Mouse (Mus musculus): Measurements from ENCODE around the gene 9130023H24Rik. TPM values are rescaled to one million over a fixed set of nuclear protein-coding genes. Genes with fewer than 3 reads are reported as not detected.

9130023H24Rik gene
- polyA plus RNA-seq, 1 experiment from 2014 or later: 2.2 TPM

GRCm38 (mm10) chr7:128219952-128220351 is 17.9 kb downstream of the 9130023H24Rik start:
- H3K9ac ChIP-seq (replicated peaks): no peak overlapping the region
- no peak overlapping the region for H3K27ac ChIP-seq (ENCODE audit: low read depth)
- 49% methylated on average over 4 of the region's 4 CpGs for WGBS (ENCODE audit: insufficient replicate concordance)
- H3K4me2 ChIP-seq (ENCODE audit: low read depth, low read length): no peak overlapping the region
- ATAC-seq (no peak), DNase-seq (no peak)
- H3K9me3 ChIP-seq (ENCODE audit: low read length): no peaks in the 10 kb centered on the region
- TF ChIP-seq CTCF (IDR thresholded peaks at IDR 0.05; ENCODE audit: low read depth) (no peak), EP300 (IDR thresholded peaks at IDR 0.05; ENCODE audit: low read depth) (no peak)
- H3K4me1 ChIP-seq (ENCODE audit: insufficient read depth): no peaks in the 10 kb centered on the region
- no peak overlapping the region for H3K4me3 ChIP-seq (ENCODE audit: low read depth, low read length)
- no peaks in the 10 kb centered on the region for H3K27me3 ChIP-seq (ENCODE audit: insufficient read depth, low read length)
- H3K36me3 ChIP-seq (replicated peaks; ENCODE audit: insufficient read depth, low read length): no peaks in the 10 kb centered on the region

GRCm38 (mm10) chr7:128209826-128210225 is 28.0 kb downstream of the 9130023H24Rik start:
- TF ChIP-seq CTCF (IDR thresholded peaks at IDR 0.05; ENCODE audit: low read depth): no peak
- TF ChIP-seq EP300 (IDR thresholded peaks at IDR 0.05; ENCODE audit: low read depth): no peak
- no peak overlapping the region for H3K9ac ChIP-seq (replicated peaks)
- H3K27ac ChIP-seq (ENCODE audit: low read depth): no peak overlapping the region
- no peak for ATAC-seq
- 52% methylated on average over 3 of the region's 3 CpGs for WGBS (ENCODE audit: insufficient replicate concordance)
- H3K36me3 ChIP-seq (replicated peaks; ENCODE audit: insufficient read depth, low read length): no peaks in the 10 kb centered on the region
- H3K27me3 ChIP-seq (ENCODE audit: insufficient read depth, low read length): no peaks in the 10 kb centered on the region
- H3K4me2 ChIP-seq (ENCODE audit: low read depth, low read length): no peak overlapping the region
- no peaks in the 10 kb centered on the region for H3K9me3 ChIP-seq (ENCODE audit: low read length)
- no peak overlapping the region for H3K4me3 ChIP-seq (ENCODE audit: low read depth, low read length)
- DNase-seq: no peak
- no peaks in the 10 kb centered on the region for H3K4me1 ChIP-seq (ENCODE audit: insufficient read depth)

GRCm38 (mm10) chr7:128208187-128208586 is 29.6 kb downstream of the 9130023H24Rik start:
- H3K9me3 ChIP-seq (ENCODE audit: low read length): no peaks in the 10 kb centered on the region
- 2% methylated on average over 4 of the region's 4 CpGs for WGBS (ENCODE audit: insufficient replicate concordance)
- no peak overlapping the region for H3K27ac ChIP-seq (ENCODE audit: low read depth)
- peak; percentile 95 for TF ChIP-seq CTCF (IDR thresholded peaks at IDR 0.05; ENCODE audit: low read depth)
- TF ChIP-seq EP300 (IDR thresholded peaks at IDR 0.05; ENCODE audit: low read depth): no peak
- ATAC-seq (peak; percentile 29; the same call in 1 of the 2 replicates), DNase-seq (peak; percentile 66)
- no peaks in the 10 kb centered on the region for H3K36me3 ChIP-seq (replicated peaks; ENCODE audit: insufficient read depth, low read length)
- no peak overlapping the region for H3K4me2 ChIP-seq (ENCODE audit: low read depth, low read length)
- no peaks in the 10 kb centered on the region for H3K4me1 ChIP-seq (ENCODE audit: insufficient read depth)
- no peaks in the 10 kb centered on the region for H3K27me3 ChIP-seq (ENCODE audit: insufficient read depth, low read length)
- no peak overlapping the region for H3K9ac ChIP-seq (replicated peaks)
- no peak overlapping the region for H3K4me3 ChIP-seq (ENCODE audit: low read depth, low read length)

- H3K4me1 ChIP-seq (ENCODE audit: insufficient read depth): no peaks in the 10 kb centered on the region
- H3K36me3 ChIP-seq (replicated peaks; ENCODE audit: insufficient read depth, low read length): no peaks in the 10 kb centered on the region
- no peak for TF ChIP-seq CTCF (IDR thresholded peaks at IDR 0.05; ENCODE audit: low read depth)
- TF ChIP-seq EP300 (IDR thresholded peaks at IDR 0.05; ENCODE audit: low read depth): no peak
- H3K27ac ChIP-seq (ENCODE audit: low read depth): no peak within 1 kb of the TSS
- WGBS (ENCODE audit: insufficient replicate concordance): 78% methylated on average over 6 of the region's 6 CpGs
- ATAC-seq: no peak
- no peaks in the 10 kb centered on the region for H3K27me3 ChIP-seq (ENCODE audit: insufficient read depth, low read length)
- no peak within 1 kb of the TSS for H3K4me3 ChIP-seq (ENCODE audit: low read depth, low read length)
- H3K9me3 ChIP-seq (ENCODE audit: low read length): no peaks in the 10 kb centered on the region
- no peak within 1 kb of the TSS for H3K4me2 ChIP-seq (ENCODE audit: low read depth, low read length)
- DNase-seq: peak; percentile 11
- no peak within 1 kb of the TSS for H3K9ac ChIP-seq (replicated peaks)
These were observed 31.7 kb downstream of the 9130023H24Rik start, which contains the start of gene Cox6a2 for GRCm38 (mm10) chr7:128206152-128206551. Gene Cox6a2 (minus strand): TSS chr7:128206387.

GRCm38 (mm10) chr7:128205695-128206094 is 32.1 kb downstream of the 9130023H24Rik start:
- no peak overlapping the region for H3K9ac ChIP-seq (replicated peaks)
- H3K4me3 ChIP-seq (ENCODE audit: low read depth, low read length): no peak overlapping the region
- DNase-seq (peak; percentile 9), ATAC-seq (no peak)
- H3K9me3 ChIP-seq (ENCODE audit: low read length): no peaks in the 10 kb centered on the region
- no peak overlapping the region for H3K27ac ChIP-seq (ENCODE audit: low read depth)
- H3K4me1 ChIP-seq (ENCODE audit: insufficient read depth): no peaks in the 10 kb centered on the region
- H3K4me2 ChIP-seq (ENCODE audit: low read depth, low read length): no peak overlapping the region
- TF ChIP-seq EP300 (IDR thresholded peaks at IDR 0.05; ENCODE audit: low read depth): no peak
- TF ChIP-seq CTCF (IDR thresholded peaks at IDR 0.05; ENCODE audit: low read depth): no peak
- H3K27me3 ChIP-seq (ENCODE audit: insufficient read depth, low read length): no peaks in the 10 kb centered on the region
- no peaks in the 10 kb centered on the region for H3K36me3 ChIP-seq (replicated peaks; ENCODE audit: insufficient read depth, low read length)
- WGBS (ENCODE audit: insufficient replicate concordance): 76% methylated on average over 18 of the region's 18 CpGs

GRCm38 (mm10) chr7:128204179-128204578 is 33.7 kb downstream of the 9130023H24Rik start:
- Histone ChIP-seq H3K4me1 (ENCODE audit: insufficient read depth) (no peaks in the 10 kb centered on the region), H3K36me3 (replicated peaks; ENCODE audit: insufficient read depth, low read length) (no peaks in the 10 kb centered on the region), H3K9me3 (ENCODE audit: low read length) (no peaks in the 10 kb centered on the region), H3K4me2 (ENCODE audit: low read depth, low read length) (no peak overlapping the region), H3K27ac (ENCODE audit: low read depth) (no peak overlapping the region), H3K9ac (replicated peaks) (no peak overlapping the region), H3K4me3 (ENCODE audit: low read depth, low read length) (no peak overlapping the region), H3K27me3 (ENCODE audit: insufficient read depth, low read length) (no peaks in the 10 kb centered on the region)
- WGBS (ENCODE audit: insufficient replicate concordance): 83% methylated on average over 8 of the region's 8 CpGs
- ATAC-seq: no peak
- TF ChIP-seq EP300 (IDR thresholded peaks at IDR 0.05; ENCODE audit: low read depth) (no peak), CTCF (IDR thresholded peaks at IDR 0.05; ENCODE audit: low read depth) (no peak)
- peak; percentile 6 for DNase-seq

GRCm38 (mm10) chr7:128203071-128203470 is 34.8 kb downstream of the 9130023H24Rik start:
- peak; percentile 6 for DNase-seq
- TF ChIP-seq CTCF (IDR thresholded peaks at IDR 0.05; ENCODE audit: low read depth) (no peak), EP300 (IDR thresholded peaks at IDR 0.05; ENCODE audit: low read depth) (no peak)
- 81% methylated on average over 9 of the region's 9 CpGs for WGBS (ENCODE audit: insufficient replicate concordance)
- H3K4me3 ChIP-seq (ENCODE audit: low read depth, low read length): no peak overlapping the region
- no peaks in the 10 kb centered on the region for H3K36me3 ChIP-seq (replicated peaks; ENCODE audit: insufficient read depth, low read length)
- H3K9ac ChIP-seq (replicated peaks): no peak overlapping the region
- no peaks in the 10 kb centered on the region for H3K4me1 ChIP-seq (ENCODE audit: insufficient read depth)
- H3K27ac ChIP-seq (ENCODE audit: low read depth): no peak overlapping the region
- ATAC-seq: no peak
- no peak overlapping the region for H3K4me2 ChIP-seq (ENCODE audit: low read depth, low read length)
- no peaks in the 10 kb centered on the region for H3K27me3 ChIP-seq (ENCODE audit: insufficient read depth, low read length)
- H3K9me3 ChIP-seq (ENCODE audit: low read length): no peaks in the 10 kb centered on the region

All from liver, postnatal 0 days (tissue).